Mouse (Mus musculus) embryonic facial prominence, embryonic 15.5 days (tissue): ENCODE data around the gene Iqcf3. TPM values are rescaled to one million over a fixed set of nuclear protein-coding genes. Genes with fewer than 3 reads are reported as not detected.
"Not testable (repeated sequence)": the region's sequence is repeated elsewhere in the genome, so short reads cannot be mapped to it uniquely, and the experiment has no call there.

Experiments used
- ATAC-seq: fragments of 200-750 bp; cut with Nextera tagmentation; 2 replicates; pipeline ENCODE4 v1.8.0; 2017; ENCODE audit warnings: low read depth, moderate TSS enrichment; ENCODE audit not compliant: insufficient number of reproducible peaks, low FRiP score, low TSS enrichment
- H3K27ac ChIP-seq: fragments of 300-500 bp; sonication (generic); replicated peaks from 2 replicates; pipeline ENCODE4 v1.5.1; 2015; ENCODE audit warnings: mild to moderate bottlenecking, inconsistent platforms
- H3K27me3 ChIP-seq: fragments of 300-500 bp; sonication (generic); 2 replicates; pipeline ENCODE4 v1.6.1; 2015; ENCODE audit warnings: inconsistent platforms
- H3K36me3 ChIP-seq: fragments of 300-500 bp; sonication (generic); 2 replicates; pipeline ENCODE4 v1.6.1; 2015; ENCODE audit warnings: mild to moderate bottlenecking, inconsistent platforms
- H3K4me1 ChIP-seq: fragments of 300-500 bp; sonication (generic); 2 replicates; pipeline ENCODE4 v1.6.1; 2015; ENCODE audit warnings: inconsistent platforms
- H3K4me2 ChIP-seq: fragments of 300-500 bp; sonication (generic); replicated peaks from 2 replicates; pipeline ENCODE4 v1.6.1; 2015; ENCODE audit warnings: mild to moderate bottlenecking, inconsistent platforms
- H3K4me3 ChIP-seq: fragments of 300-500 bp; sonication (generic); replicated peaks from 2 replicates; pipeline ENCODE4 v1.5.1; 2015; ENCODE audit warnings: mild to moderate bottlenecking, inconsistent platforms
- H3K9ac ChIP-seq: fragments of 300-500 bp; sonication (generic); 2 replicates; pipeline ENCODE4 v1.6.1; 2015; ENCODE audit warnings: inconsistent platforms
- H3K9me3 ChIP-seq: fragments of 300-500 bp; sonication (generic); replicated peaks from 2 replicates; pipeline ENCODE4 v1.6.1; 2016; ENCODE audit warnings: inconsistent platforms
- WGBS: fragments of 180-500 bp; shearing (Covaris S2); methylation state at CpG from one replicate; pipeline ENCODE4 v1.1.7; 2015; 5-methylcytosine and 5-hydroxymethylcytosine counted together
- polyA plus RNA-seq: library from polyadenylated mRNA; unstranded; fragments of >200 nt; fragmentation: Nextera tagmentation; extraction: Ambion mirVana; gene quantifications from 2 replicates; pipeline ENCODE4 v1.2.1, GENCODE M21; 2015

Iqcf3 gene
- polyA plus RNA-seq, 1 experiment from 2014 or later, result not detected

- H3K4me2 ChIP-seq, result no peak overlapping the region
- WGBS, result 85% methylated on average over 10 of the region's 10 CpGs
- no peaks in the 10 kb centered on the region for H3K27me3 ChIP-seq
- H3K4me3 ChIP-seq, result no peak overlapping the region
- H3K4me1 ChIP-seq, result no peaks in the 10 kb centered on the region
- no peak overlapping the region for H3K27ac ChIP-seq
- no peaks in the 10 kb centered on the region for H3K36me3 ChIP-seq
- ATAC-seq, result no peak
- H3K9ac ChIP-seq, result no peak overlapping the region
- no peaks in the 10 kb centered on the region for H3K9me3 ChIP-seq
Observed at GRCm38 (mm10) chr9:106509356-106509755, 52.1 kb downstream of the Iqcf3 start.

GRCm38 (mm10) chr9:106504246-106504645 lies 57.2 kb downstream of the Iqcf3 start:
- Histone ChIP-seq H3K4me1 (no peaks in the 10 kb centered on the region), H3K36me3 (no peaks in the 10 kb centered on the region), H3K4me3 (no peak overlapping the region), H3K9ac (no peak overlapping the region), H3K27ac (no peak overlapping the region), H3K4me2 (no peak overlapping the region), H3K27me3 (no peaks in the 10 kb centered on the region), H3K9me3 (no peaks in the 10 kb centered on the region)
- no peak for ATAC-seq
- 67% methylated on average over 6 of the region's 6 CpGs for WGBS

GRCm38 (mm10) chr9:106501846-106502245 lies 59.6 kb downstream of the Iqcf3 start:
- Histone ChIP-seq H3K9me3 (no peaks in the 10 kb centered on the region), H3K9ac (no peak overlapping the region), H3K27me3 (no peaks in the 10 kb centered on the region), H3K36me3 (no peaks in the 10 kb centered on the region), H3K4me3 (no peak overlapping the region), H3K27ac (no peak overlapping the region), H3K4me1 (no peaks in the 10 kb centered on the region), H3K4me2 (no peak overlapping the region)
- ATAC-seq, result no peak
- WGBS, result 87% methylated on average over 22 of the region's 22 CpGs

- Histone ChIP-seq H3K4me3 (no peak within 1 kb of the TSS), H3K27me3 (no peaks in the 10 kb centered on the region), H3K36me3 (no peaks in the 10 kb centered on the region), H3K4me2 (no peak within 1 kb of the TSS), H3K9ac (no peak within 1 kb of the TSS), H3K9me3 (no peaks in the 10 kb centered on the region), H3K27ac (no peak within 1 kb of the TSS), H3K4me1 (no peaks in the 10 kb centered on the region)
- ATAC-seq, result no peak
- WGBS, result 92% methylated on average over 6 of the region's 6 CpGs
Observed at GRCm38 (mm10) chr9:106499667-106500066, 61.8 kb downstream of the Iqcf3 start, which contains the start of gene Iqcf1. Gene Iqcf1, plus strand, starts transcription at chr9:106499967.

- H3K9ac ChIP-seq, H3K27me3 ChIP-seq, H3K9me3 ChIP-seq, H3K27ac ChIP-seq, H3K4me1 ChIP-seq, ATAC-seq, H3K4me2 ChIP-seq, H3K4me3 ChIP-seq: not testable (repeated sequence)
- peaks cover 37% of the 10 kb centered on the region for H3K36me3 ChIP-seq
- WGBS, result 72% methylated on average over 6 of the region's 6 CpGs
Observed at GRCm38 (mm10) chr9:106487602-106488001, 73.8 kb downstream of the Iqcf3 start.

GRCm38 (mm10) chr9:106485076-106485475 lies 76.4 kb downstream of the Iqcf3 start:
- Histone ChIP-seq H3K9ac (no peak overlapping the region), H3K27me3 (no peaks in the 10 kb centered on the region), H3K9me3 (no peaks in the 10 kb centered on the region), H3K27ac (no peak overlapping the region), H3K4me3 (no peak overlapping the region), H3K36me3 (peaks cover 51% of the 10 kb centered on the region), H3K4me1 (no peaks in the 10 kb centered on the region), H3K4me2 (no peak overlapping the region)
- no peak for ATAC-seq
- 81% methylated on average over 10 of the region's 10 CpGs for WGBS

GRCm38 (mm10) chr9:106483606-106484005 lies 77.8 kb downstream of the Iqcf3 start:
- Histone ChIP-seq H3K36me3 (peaks cover 58% of the 10 kb centered on the region), H3K27ac (no peak overlapping the region), H3K4me1 (no peaks in the 10 kb centered on the region), H3K27me3 (no peaks in the 10 kb centered on the region), H3K9ac (no peak overlapping the region), H3K4me3 (no peak overlapping the region), H3K4me2 (no peak overlapping the region), H3K9me3 (no peaks in the 10 kb centered on the region)
- 92% methylated on average over 17 of the region's 17 CpGs for WGBS
- ATAC-seq, result no peak

GRCm38 (mm10) chr9:106483136-106483535 lies 78.3 kb downstream of the Iqcf3 start:
- H3K36me3 ChIP-seq, result peaks cover 58% of the 10 kb centered on the region
- H3K9ac ChIP-seq, result no peak overlapping the region
- H3K4me3 ChIP-seq, result no peak overlapping the region
- H3K4me2 ChIP-seq, result no peak overlapping the region
- no peaks in the 10 kb centered on the region for H3K27me3 ChIP-seq
- no peak for ATAC-seq
- no peaks in the 10 kb centered on the region for H3K9me3 ChIP-seq
- H3K4me1 ChIP-seq, result peaks cover 3% of the 10 kb centered on the region
- whole genome bisulfite sequencing, result 96% methylated on average over 10 of the region's 10 CpGs
- H3K27ac ChIP-seq, result no peak overlapping the region

- H3K9ac ChIP-seq, result no peak overlapping the region
- H3K27me3 ChIP-seq, result no peaks in the 10 kb centered on the region
- no peak for ATAC-seq
- H3K4me3 ChIP-seq, result no peak overlapping the region
- H3K4me2 ChIP-seq, result no peak overlapping the region
- 84% methylated on average over 17 of the region's 17 CpGs for WGBS
- H3K9me3 ChIP-seq, result no peaks in the 10 kb centered on the region
- peaks cover 8% of the 10 kb centered on the region for H3K4me1 ChIP-seq
- no peak overlapping the region for H3K27ac ChIP-seq
- peaks cover 58% of the 10 kb centered on the region for H3K36me3 ChIP-seq
Observed at GRCm38 (mm10) chr9:106482578-106483115, 78.8 kb downstream of the Iqcf3 start.

- Histone ChIP-seq H3K4me1 (peaks cover 9% of the 10 kb centered on the region), H3K4me2 (no peak overlapping the region), H3K27me3 (no peaks in the 10 kb centered on the region), H3K9ac (no peak overlapping the region), H3K27ac (no peak overlapping the region), H3K4me3 (no peak overlapping the region), H3K9me3 (no peaks in the 10 kb centered on the region), H3K36me3 (peaks cover 58% of the 10 kb centered on the region)
- no peak for ATAC-seq
- WGBS, result 95% methylated on average over 13 of the region's 13 CpGs
Observed at GRCm38 (mm10) chr9:106481676-106482075, 79.8 kb downstream of the Iqcf3 start.

- peaks cover 15% of the 10 kb centered on the region for H3K4me1 ChIP-seq
- H3K4me3 ChIP-seq, result no peak overlapping the region
- 89% methylated on average over 15 of the region's 15 CpGs for WGBS
- H3K9me3 ChIP-seq, result no peaks in the 10 kb centered on the region
- H3K36me3 ChIP-seq, result peaks cover 54% of the 10 kb centered on the region
- no peak overlapping the region for H3K9ac ChIP-seq
- H3K27ac ChIP-seq, result no peak overlapping the region
- no peak overlapping the region for H3K4me2 ChIP-seq
- ATAC-seq, result no peak
- H3K27me3 ChIP-seq, result no peaks in the 10 kb centered on the region
Observed at GRCm38 (mm10) chr9:106481075-106481474, 80.4 kb downstream of the Iqcf3 start.

GRCm38 (mm10) chr9:106480541-106480940 lies 80.9 kb downstream of the Iqcf3 start:
- peaks cover 20% of the 10 kb centered on the region for H3K4me1 ChIP-seq
- no peak for ATAC-seq
- H3K9me3 ChIP-seq, result no peaks in the 10 kb centered on the region
- H3K27me3 ChIP-seq, result no peaks in the 10 kb centered on the region
- H3K9ac ChIP-seq, result no peak overlapping the region
- 94% methylated on average over 7 of the region's 7 CpGs for WGBS
- peaks cover 49% of the 10 kb centered on the region for H3K36me3 ChIP-seq
- H3K27ac ChIP-seq, result no peak overlapping the region
- H3K4me3 ChIP-seq, result no peak overlapping the region
- no peak overlapping the region for H3K4me2 ChIP-seq
